Mouse (Mus musculus) layer of hippocampus, adult 6 months (tissue): ENCODE measurements around the gene Olfr639. TPM values are rescaled to one million over a fixed set of nuclear protein-coding genes. Genes with fewer than 3 reads are reported as not detected.

Source experiments
- long read RNA-seq, 2 experiments: library from polyadenylated mRNA; unstranded; transcript quantifications; one replicate each; pipeline ENCODE4 v2.0.0; 2019 to 2020
- polyA plus RNA-seq: library from polyadenylated mRNA; unstranded; fragments of <200 nt; fragmentation: Nextera tagmentation; gene quantifications from 2 replicates; pipeline ENCODE4 v1.2.3, GENCODE M21; 2021

Gene Olfr639
- polyA plus RNA-seq = not detected in 2 replicates
- long read RNA-seq, experiment 1 = 0 reads
- long read RNA-seq, experiment 2 = 0 reads

DNA sequence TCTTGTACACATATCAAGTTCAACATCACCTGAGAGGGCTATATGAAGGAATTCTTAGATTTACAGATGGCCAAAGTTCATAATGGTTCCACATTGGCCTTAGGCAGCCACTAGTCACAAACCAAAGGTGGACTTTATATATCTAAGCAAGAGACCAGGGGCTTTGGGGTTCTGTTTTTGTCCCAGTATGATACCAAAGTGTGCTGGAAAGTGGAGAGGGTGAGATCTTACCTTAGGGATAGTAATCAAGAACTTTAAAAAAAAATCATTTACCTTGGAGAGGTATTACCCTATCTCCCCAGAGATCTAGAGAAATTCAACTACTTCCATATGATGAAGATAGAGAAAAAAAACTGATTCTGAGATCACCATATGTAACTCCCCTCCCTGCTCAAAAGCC, at the start of gene Olfr639:
Olfr639 (minus strand) TSS at position 101 of the 400 bp plus-strand sequence.

DNA sequence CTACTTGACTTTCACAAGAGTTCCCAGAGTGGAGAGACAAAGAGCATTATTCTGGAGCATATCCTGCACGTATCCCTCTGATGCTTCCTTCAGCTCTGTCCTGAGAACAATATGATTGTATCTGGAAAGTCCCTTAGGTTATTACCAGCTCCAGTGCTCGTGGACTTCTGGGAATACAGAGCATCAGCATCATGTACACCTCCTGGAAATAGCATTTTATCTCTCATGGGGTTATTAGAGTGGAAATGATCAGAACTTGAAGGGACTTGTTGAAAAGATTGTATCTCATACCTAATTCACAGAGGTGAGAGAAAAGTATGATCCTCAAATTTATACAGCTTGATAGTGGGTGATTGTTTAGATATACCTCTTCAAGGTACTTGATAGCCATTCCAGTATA, 44.2 kb upstream of the Olfr639 start, which contains the start of gene 4930516K23Rik:
4930516K23Rik (minus strand) TSS at position 101 of the 400 bp plus-strand sequence.

DNA sequence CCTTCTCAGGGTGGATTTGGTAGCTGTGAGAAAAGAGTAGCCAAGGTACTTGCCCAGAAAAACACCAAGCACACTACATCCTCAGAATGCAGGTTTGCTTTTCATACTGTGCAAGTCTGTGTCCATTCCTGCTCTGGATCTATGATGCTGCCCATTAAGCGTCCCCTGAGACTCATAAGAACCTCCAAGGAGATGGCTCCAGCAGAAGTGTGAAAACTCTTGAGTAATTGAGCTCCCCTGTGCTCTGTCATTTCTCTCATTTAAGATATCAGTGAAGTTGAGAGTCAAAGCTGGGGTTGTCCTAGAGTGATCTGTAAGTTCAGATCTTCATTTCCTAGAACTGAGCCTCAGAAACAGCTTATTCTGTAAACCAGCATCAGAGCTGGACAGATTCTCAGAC, 35.5 kb upstream of the Olfr639 start, which contains the start of gene Olfr642:
Olfr642 (minus strand) TSS at position 101 of the 400 bp plus-strand sequence.

DNA sequence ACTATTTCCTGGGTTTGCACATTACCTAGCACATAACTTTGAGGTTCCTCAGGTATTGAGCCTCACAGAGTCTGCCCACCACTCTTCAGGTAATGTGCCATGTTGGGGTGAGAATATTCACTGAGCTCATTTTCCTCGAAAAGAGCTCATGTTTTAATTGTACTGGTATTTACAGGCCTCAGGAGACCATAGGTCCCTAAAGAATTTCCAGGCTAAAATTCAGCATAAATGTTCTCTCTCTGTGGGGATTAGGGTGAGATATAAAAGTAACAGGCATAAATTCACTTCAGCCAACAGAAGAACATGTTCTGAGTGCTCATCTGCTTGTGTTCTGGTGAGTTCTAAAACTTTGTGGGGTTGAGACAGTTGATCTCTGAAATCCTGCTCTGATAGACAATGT, 18.0 kb upstream of the Olfr639 start, which contains the start of gene Olfr641:
Olfr641 (plus strand) TSS at position 301 of the 400 bp plus-strand sequence.

DNA sequence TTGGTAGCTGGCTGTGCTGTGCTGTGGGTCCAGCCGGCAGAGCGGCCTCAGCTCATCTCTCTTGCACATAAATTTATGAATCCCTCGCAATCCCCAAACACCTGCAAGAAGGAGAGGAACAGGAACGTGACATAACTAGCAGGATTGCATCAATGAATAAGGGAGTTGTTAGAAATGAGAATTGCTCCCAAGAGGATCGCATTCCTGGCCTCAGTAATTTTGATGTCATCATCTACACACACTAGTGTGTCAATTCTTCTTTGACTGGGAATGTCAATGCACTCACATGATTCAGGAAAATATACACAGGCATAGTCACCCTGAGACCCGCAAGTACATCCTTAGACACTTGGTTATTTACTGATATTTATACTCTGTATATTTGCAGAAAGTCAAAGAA, 8.4 kb upstream of the Olfr639 start, which contains the start of gene Olfr640:
Olfr640 (minus strand) TSS at position 101 of the 400 bp plus-strand sequence.

DNA sequence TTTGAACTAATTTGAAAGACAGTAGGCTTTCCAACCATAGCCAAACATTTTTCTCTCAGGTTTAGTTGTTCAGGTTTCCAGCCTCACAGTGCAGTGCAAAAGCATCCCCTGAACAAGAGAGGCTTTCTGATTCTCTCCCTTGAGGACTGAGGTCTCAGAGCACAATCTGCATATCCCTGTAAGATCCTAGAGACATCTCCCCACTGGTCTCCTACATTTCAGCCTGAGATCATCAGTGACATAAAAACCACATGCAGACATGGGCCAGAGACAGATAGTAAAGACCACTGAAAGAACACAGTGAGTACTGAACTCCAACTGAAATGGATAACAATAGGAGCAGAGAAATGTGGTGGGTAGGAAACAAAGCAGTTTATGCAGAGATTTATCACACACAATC, 18.7 kb downstream of the Olfr639 start, which contains the start of gene Olfr638:
Olfr638 (plus strand) TSS at position 301 of the 400 bp plus-strand sequence.

DNA sequence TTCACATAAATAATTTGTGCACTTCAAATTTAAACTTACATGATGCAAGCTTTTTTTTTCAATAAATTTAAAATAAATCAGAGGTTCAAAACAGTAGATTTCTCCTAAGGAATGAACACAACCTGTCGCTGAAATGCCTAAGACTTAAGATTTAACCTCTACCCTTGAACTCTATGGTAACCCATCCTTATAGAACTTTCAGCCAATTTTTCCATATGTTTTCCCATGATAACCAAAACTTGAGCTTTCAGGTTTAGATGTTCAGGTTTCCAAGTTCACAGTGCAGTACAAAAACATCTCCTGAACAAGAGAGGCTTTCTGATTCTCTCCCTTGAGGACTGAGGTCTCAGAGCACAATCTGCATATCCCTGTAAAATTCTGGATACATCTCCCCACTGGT, 46.3 kb downstream of the Olfr639 start, which contains the start of gene Olfr635:
Olfr635 (plus strand) TSS at position 301 of the 400 bp plus-strand sequence.

Other genes starting within 250 kb of the Olfr639 start
- gene Olfr69, start 245.7 kb downstream of the Olfr639 start, polyA plus RNA-seq = not detected in 2 replicates
- gene Olfr68, start 237.6 kb downstream of the Olfr639 start, polyA plus RNA-seq = not detected in 2 replicates
- not detected in 2 replicates for gene Olfr67, start 225.5 kb downstream of the Olfr639 start, polyA plus RNA-seq
- gene Hbb-bt, start 203.3 kb downstream of the Olfr639 start, polyA plus RNA-seq = 0.80 and 2.0 TPM in 2 replicates
- gene Hbb-bs, start 189.2 kb downstream of the Olfr639 start, polyA plus RNA-seq = 6.5 and 12.6 TPM in 2 replicates
- not detected in 2 replicates for gene Hbb-bh2, start 176.8 kb downstream of the Olfr639 start, polyA plus RNA-seq
- not detected in 2 replicates for gene Hbb-bh1, start 174.1 kb downstream of the Olfr639 start, polyA plus RNA-seq
- not detected in 2 replicates for gene Hbb-y, start 164.1 kb downstream of the Olfr639 start, polyA plus RNA-seq
- gene Olfr66, start 131.1 kb downstream of the Olfr639 start, polyA plus RNA-seq = not detected in 2 replicates
- gene Olfr64, start 122.8 kb downstream of the Olfr639 start, polyA plus RNA-seq = not detected in 2 replicates
- not detected in 2 replicates for gene Olfr65, start 113.8 kb downstream of the Olfr639 start, polyA plus RNA-seq
- not detected in 2 replicates for gene Olfr631, start 88.5 kb downstream of the Olfr639 start, polyA plus RNA-seq
- gene Olfr632, start 83.0 kb downstream of the Olfr639 start, polyA plus RNA-seq = not detected in 2 replicates
- not detected in 2 replicates for gene Olfr633, start 72.9 kb downstream of the Olfr639 start, polyA plus RNA-seq
- not detected in 2 replicates for gene Olfr635, start 46.2 kb downstream of the Olfr639 start, polyA plus RNA-seq
- not detected in 2 replicates for gene Olfr638, start 18.6 kb downstream of the Olfr639 start, polyA plus RNA-seq
- gene Olfr640, start 8.3 kb upstream of the Olfr639 start, polyA plus RNA-seq = not detected in 2 replicates
- not detected in 2 replicates for gene Olfr641, start 18.1 kb upstream of the Olfr639 start, polyA plus RNA-seq
- gene Olfr642, start 35.4 kb upstream of the Olfr639 start, polyA plus RNA-seq = not detected in 2 replicates
- gene 4930516K23Rik, start 44.1 kb upstream of the Olfr639 start, polyA plus RNA-seq = not detected in 2 replicates
- gene Olfr644, start 54.6 kb upstream of the Olfr639 start, polyA plus RNA-seq = not detected in 2 replicates
- gene Olfr645, start 68.2 kb upstream of the Olfr639 start, polyA plus RNA-seq = not detected in 2 replicates
- gene Olfr646, start 87.6 kb upstream of the Olfr639 start, polyA plus RNA-seq = not detected in 2 replicates
- not detected in 2 replicates for gene Ubqln5, start 112.5 kb upstream of the Olfr639 start, polyA plus RNA-seq
- gene Olfr643, start 120.1 kb upstream of the Olfr639 start, polyA plus RNA-seq = not detected in 2 replicates
- gene Ubqln3, start 126.0 kb upstream of the Olfr639 start, polyA plus RNA-seq = not detected in 2 replicates
- not detected in 2 replicates for gene Ubqlnl, start 133.3 kb upstream of the Olfr639 start, polyA plus RNA-seq
- gene Olfm5, start 147.5 kb upstream of the Olfr639 start, polyA plus RNA-seq = not detected in 2 replicates
- gene Olfr648, start 166.1 kb upstream of the Olfr639 start, polyA plus RNA-seq = not detected in 2 replicates
- not detected in 2 replicates for gene Olfr649, start 178.7 kb upstream of the Olfr639 start, polyA plus RNA-seq
- 0.15 and 0.18 TPM in 2 replicates for gene Trim6, start 201.5 kb upstream of the Olfr639 start, polyA plus RNA-seq
- gene Trim34a, start 227.2 kb upstream of the Olfr639 start, polyA plus RNA-seq = 1.2 and 2.2 TPM in 2 replicates